Mouse (Mus musculus) liver, embryonic 11.5 days (tissue): ENCODE data around the gene Abr. TPM values are rescaled to one million over a fixed set of nuclear protein-coding genes. Genes with fewer than 3 reads are reported as not detected.

ENCODE experiments used
- ATAC-seq: fragments of 200-750 bp; cut with Nextera tagmentation; replicated peaks from 2 replicates; pipeline ENCODE4 v1.8.0; 2017; ENCODE audit warnings: moderate number of reproducible peaks, mild to moderate bottlenecking, moderate TSS enrichment, moderate library complexity; ENCODE audit not compliant: low FRiP score
- DNase-seq: peaks from one replicate; pipeline ENCODE4 v3.0.0-alpha.2; 2017; ENCODE audit warnings: low spot score
- H3K27ac ChIP-seq: fragments of 300-500 bp; sonication (generic); 2 replicates; pipeline ENCODE4 v1.5.1; 2014; ENCODE audit warnings: mild to moderate bottlenecking, low read depth, low read length, control low read depth
- H3K27me3 ChIP-seq: fragments of 300-500 bp; sonication (generic); replicated peaks from 2 replicates; pipeline ENCODE4 v1.6.1; 2014; ENCODE audit warnings: low read length, mixed read lengths; ENCODE audit not compliant: control insufficient read depth, insufficient read depth
- H3K36me3 ChIP-seq: fragments of 300-500 bp; sonication (generic); 2 replicates; pipeline ENCODE4 v1.6.1; 2014; ENCODE audit warnings: mild to moderate bottlenecking, low read length, moderate library complexity, mixed read lengths; ENCODE audit not compliant: control insufficient read depth, insufficient read depth
- H3K4me1 ChIP-seq: fragments of 300-500 bp; sonication (generic); replicated peaks from 2 replicates; pipeline ENCODE4 v1.6.1; 2014; ENCODE audit warnings: low read length, mixed read lengths; ENCODE audit not compliant: control insufficient read depth, insufficient read depth
- H3K4me2 ChIP-seq: fragments of 300-500 bp; sonication (generic); 2 replicates; pipeline ENCODE4 v1.6.1; 2014; ENCODE audit warnings: mild to moderate bottlenecking, control low read depth, moderate library complexity
- H3K4me3 ChIP-seq: fragments of 300-500 bp; sonication (generic); 2 replicates; pipeline ENCODE4 v1.5.1; 2014; ENCODE audit warnings: low read depth, low read length, control low read depth
- H3K9ac ChIP-seq: fragments of 300-500 bp; sonication (generic); 2 replicates; pipeline ENCODE4 v1.6.1; 2014; ENCODE audit warnings: low read depth, low read length, control low read depth
- H3K9me3 ChIP-seq: fragments of 300-500 bp; sonication (generic); 2 replicates; pipeline ENCODE4 v1.6.1; 2016; ENCODE audit warnings: low read length, inconsistent platforms, mixed read lengths; ENCODE audit not compliant: control insufficient read depth
- WGBS: fragments of 180-500 bp; shearing (Covaris S2); extraction: QIAGEN DNeasy Blood & Tissue Kit; methylation state at CpG from one replicate; pipeline ENCODE4 v1.1.7; 2014; 5-methylcytosine and 5-hydroxymethylcytosine counted together
- polyA plus RNA-seq: library from polyadenylated mRNA; unstranded; fragments of >200 nt; fragmentation: Nextera tagmentation; extraction: Ambion mirVana; gene quantifications from 2 replicates; pipeline ENCODE4 v1.2.1, GENCODE M21; 2014

Gene Abr
- polyA plus RNA-seq, 1 experiment from 2014 or later: 11.6 TPM

GRCm38 (mm10) chr11:76569436-76569835 is 52.7 kb downstream of the Abr start:
- DNase-seq (no peak), ATAC-seq (no peak)
- Histone ChIP-seq H3K4me2 (no peak overlapping the region), H3K27ac (no peak overlapping the region), H3K36me3 (no peaks in the 10 kb centered on the region), H3K4me3 (no peak overlapping the region), H3K9ac (no peak overlapping the region), H3K27me3 (peaks cover 46% of the 10 kb centered on the region), H3K9me3 (no peaks in the 10 kb centered on the region), H3K4me1 (no peaks in the 10 kb centered on the region)
- 47% methylated on average over 3 of the region's 3 CpGs for WGBS

- 58% methylated on average over 3 of the region's 3 CpGs for WGBS
- H3K9ac ChIP-seq: no peak overlapping the region
- no peak overlapping the region for H3K27ac ChIP-seq
- H3K27me3 ChIP-seq: peaks cover 27% of the 10 kb centered on the region
- H3K36me3 ChIP-seq: no peaks in the 10 kb centered on the region
- H3K4me1 ChIP-seq: no peaks in the 10 kb centered on the region
- DNase-seq (no peak), ATAC-seq (no peak)
- H3K4me3 ChIP-seq: no peak overlapping the region
- H3K9me3 ChIP-seq: no peaks in the 10 kb centered on the region
- H3K4me2 ChIP-seq: no peak overlapping the region
Observed at GRCm38 (mm10) chr11:76566081-76566480, 56.0 kb downstream of the Abr start.

- Histone ChIP-seq H3K27me3 (no peaks in the 10 kb centered on the region), H3K4me1 (no peaks in the 10 kb centered on the region), H3K4me3 (no peak overlapping the region), H3K36me3 (no peaks in the 10 kb centered on the region), H3K9me3 (no peaks in the 10 kb centered on the region), H3K4me2 (no peak overlapping the region), H3K27ac (no peak overlapping the region), H3K9ac (no peak overlapping the region)
- WGBS: 48% methylated on average over 3 of the region's 3 CpGs
- no peak for ATAC-seq
- no peak for DNase-seq
Observed at GRCm38 (mm10) chr11:76562584-76562983, 59.5 kb downstream of the Abr start.

GRCm38 (mm10) chr11:76562165-76562564 is 59.9 kb downstream of the Abr start:
- no peaks in the 10 kb centered on the region for H3K36me3 ChIP-seq
- H3K9me3 ChIP-seq: no peaks in the 10 kb centered on the region
- 60% methylated on average over 4 of the region's 4 CpGs for WGBS
- H3K27me3 ChIP-seq: no peaks in the 10 kb centered on the region
- no peak overlapping the region for H3K4me2 ChIP-seq
- no peak for ATAC-seq
- H3K9ac ChIP-seq: no peak overlapping the region
- no peak overlapping the region for H3K4me3 ChIP-seq
- H3K27ac ChIP-seq: no peak overlapping the region
- no peaks in the 10 kb centered on the region for H3K4me1 ChIP-seq
- DNase-seq: no peak

- WGBS: 76% methylated on average over 4 of the region's 4 CpGs
- H3K4me1 ChIP-seq: no peaks in the 10 kb centered on the region
- no peak overlapping the region for H3K4me2 ChIP-seq
- no peaks in the 10 kb centered on the region for H3K27me3 ChIP-seq
- H3K9ac ChIP-seq: no peak overlapping the region
- ATAC-seq: no peak
- H3K9me3 ChIP-seq: no peaks in the 10 kb centered on the region
- H3K36me3 ChIP-seq: no peaks in the 10 kb centered on the region
- H3K27ac ChIP-seq: no peak overlapping the region
- DNase-seq: no peak
- H3K4me3 ChIP-seq: no peak overlapping the region
Observed at GRCm38 (mm10) chr11:76557837-76558236, 64.3 kb downstream of the Abr start.

GRCm38 (mm10) chr11:76548153-76548721 is 73.9 kb downstream of the Abr start:
- Histone ChIP-seq H3K9me3 (no peaks in the 10 kb centered on the region), H3K4me2 (no peak overlapping the region), H3K9ac (no peak overlapping the region), H3K36me3 (no peaks in the 10 kb centered on the region), H3K4me3 (no peak overlapping the region), H3K4me1 (no peaks in the 10 kb centered on the region), H3K27me3 (no peaks in the 10 kb centered on the region), H3K27ac (no peak overlapping the region)
- ATAC-seq (no peak), DNase-seq (no peak)
- 77% methylated on average over 4 of the region's 4 CpGs for WGBS

GRCm38 (mm10) chr11:76547420-76547819 is 74.7 kb downstream of the Abr start:
- no peak for ATAC-seq
- Histone ChIP-seq H3K36me3 (no peaks in the 10 kb centered on the region), H3K4me2 (no peak overlapping the region), H3K27ac (no peak overlapping the region), H3K27me3 (no peaks in the 10 kb centered on the region), H3K9me3 (no peaks in the 10 kb centered on the region), H3K9ac (no peak overlapping the region), H3K4me1 (no peaks in the 10 kb centered on the region), H3K4me3 (no peak overlapping the region)
- no peak for DNase-seq
- WGBS: 67% methylated on average over 5 of the region's 5 CpGs

- H3K27ac ChIP-seq: no peak overlapping the region
- H3K9me3 ChIP-seq: no peaks in the 10 kb centered on the region
- no peaks in the 10 kb centered on the region for H3K4me1 ChIP-seq
- WGBS: 76% methylated on average over 4 of the region's 4 CpGs
- H3K9ac ChIP-seq: no peak overlapping the region
- no peaks in the 10 kb centered on the region for H3K36me3 ChIP-seq
- no peak overlapping the region for H3K4me2 ChIP-seq
- DNase-seq (no peak), ATAC-seq (no peak)
- no peaks in the 10 kb centered on the region for H3K27me3 ChIP-seq
- no peak overlapping the region for H3K4me3 ChIP-seq
Observed at GRCm38 (mm10) chr11:76546431-76546830, 75.7 kb downstream of the Abr start.

- H3K4me3 ChIP-seq: no peak overlapping the region
- no peak overlapping the region for H3K4me2 ChIP-seq
- H3K9me3 ChIP-seq: no peaks in the 10 kb centered on the region
- no peak overlapping the region for H3K27ac ChIP-seq
- no peaks in the 10 kb centered on the region for H3K27me3 ChIP-seq
- no peak overlapping the region for H3K9ac ChIP-seq
- DNase-seq (no peak), ATAC-seq (no peak)
- no peaks in the 10 kb centered on the region for H3K36me3 ChIP-seq
- 73% methylated on average over 5 of the region's 5 CpGs for WGBS
- no peaks in the 10 kb centered on the region for H3K4me1 ChIP-seq
Observed at GRCm38 (mm10) chr11:76543300-76543699, 78.8 kb downstream of the Abr start.
